Mouse (Mus musculus): Measurements from ENCODE around the gene Mettl24.

Gene Mettl24

DNA sequence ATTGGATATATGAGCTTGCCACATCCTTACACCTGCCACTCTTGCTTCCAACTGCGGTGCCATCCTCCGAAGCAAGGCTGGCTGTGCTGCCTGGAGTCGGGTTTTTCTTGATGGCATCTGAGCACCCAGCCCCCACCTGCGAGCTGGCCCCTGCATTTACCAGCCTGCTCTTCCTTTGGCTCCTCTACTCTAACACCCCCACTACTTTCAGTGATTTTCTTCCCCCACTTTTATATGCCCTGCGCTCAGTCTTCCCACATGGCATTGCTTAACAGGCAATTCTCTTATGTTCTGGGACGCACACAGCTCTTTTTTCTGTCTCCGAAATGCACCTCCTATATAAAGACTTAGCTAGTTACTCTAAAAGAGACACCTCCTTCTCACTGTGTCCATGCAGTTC is 1.2 kb downstream of the Mettl24 start:
- no peak for DNase-seq (ENCODE audit: low read depth)

DNA sequence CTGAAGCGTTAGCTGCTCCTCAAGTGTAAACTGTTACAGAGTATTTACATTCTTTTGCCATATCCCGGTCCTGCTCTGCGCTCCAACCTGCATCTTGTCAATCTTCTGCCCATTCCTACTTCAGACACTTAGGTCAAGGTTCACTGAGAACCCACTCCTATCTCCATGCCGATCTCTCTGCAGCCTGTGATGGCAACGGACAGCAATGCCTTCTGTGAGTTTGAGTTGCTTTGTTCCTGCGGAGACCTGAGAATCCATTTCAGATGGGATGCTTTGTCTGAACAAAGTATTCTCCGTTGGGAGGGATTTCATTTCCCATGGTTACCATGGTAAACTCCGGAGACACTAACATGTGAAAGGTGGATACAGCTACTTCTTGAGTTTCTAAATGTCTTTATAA is 2.6 kb downstream of the Mettl24 start:
- DNase-seq (ENCODE audit: low read depth) = no peak

DNA sequence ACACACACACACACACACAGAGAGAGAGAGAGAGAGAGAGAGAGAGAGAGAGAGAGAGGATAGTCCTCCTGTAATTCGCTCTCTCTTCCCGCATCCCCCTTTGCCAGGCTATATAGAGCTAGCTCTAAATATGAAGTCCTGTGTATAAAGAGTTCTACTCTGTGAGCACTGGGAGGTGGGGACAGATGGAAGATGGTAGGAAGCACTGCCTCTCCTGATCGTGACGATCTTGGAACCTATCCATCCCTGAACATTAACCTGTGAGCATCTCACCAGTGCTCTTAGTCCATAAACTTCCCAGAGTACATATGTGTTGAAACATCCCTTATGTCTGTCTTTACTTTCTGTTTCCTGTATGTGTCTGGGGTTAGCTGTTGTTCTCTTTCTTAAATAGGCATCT is 3.9 kb downstream of the Mettl24 start:
- no peak for DNase-seq (ENCODE audit: low read depth)

DNA sequence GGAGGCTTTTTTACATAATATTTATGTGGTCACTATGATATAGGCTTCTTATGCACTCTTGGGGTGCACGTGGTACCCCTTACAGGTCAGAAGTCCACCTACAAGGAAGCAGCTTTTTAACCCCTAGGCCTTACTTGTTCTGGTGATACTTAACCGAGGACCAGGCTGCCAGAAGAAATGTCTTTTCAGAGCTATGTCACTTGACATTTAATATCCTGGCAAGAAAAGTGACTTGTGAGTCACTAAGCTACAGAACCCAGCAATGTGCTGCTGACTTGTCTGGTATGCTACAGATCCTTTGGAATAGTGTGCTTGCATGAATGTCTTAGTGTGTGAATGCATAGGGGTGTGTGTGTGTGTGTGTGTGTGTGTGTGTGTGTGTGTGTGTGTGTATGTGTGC is 4.3 kb downstream of the Mettl24 start:
- no peak for DNase-seq (ENCODE audit: low read depth)

DNA sequence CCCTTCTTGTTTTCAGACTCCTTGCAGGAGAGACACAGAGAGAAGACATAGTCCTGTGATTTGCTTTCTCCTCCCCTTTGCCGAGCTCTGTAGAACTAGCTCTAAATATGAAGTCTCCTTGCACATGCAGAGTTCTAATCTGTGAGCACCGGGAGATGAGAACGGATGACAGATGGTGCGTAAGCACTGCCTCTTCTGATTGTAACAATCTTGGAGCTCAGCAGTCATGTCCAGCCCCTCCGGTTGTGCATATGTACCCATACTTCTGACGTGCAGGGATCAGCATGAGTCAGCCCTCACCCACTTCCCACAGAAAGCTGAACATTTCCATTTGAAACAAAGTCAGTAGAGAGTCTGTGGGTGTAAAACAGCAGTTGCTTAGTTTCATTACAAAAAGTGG is 5.2 kb downstream of the Mettl24 start:
- no peak for DNase-seq (ENCODE audit: low read depth)

DNA sequence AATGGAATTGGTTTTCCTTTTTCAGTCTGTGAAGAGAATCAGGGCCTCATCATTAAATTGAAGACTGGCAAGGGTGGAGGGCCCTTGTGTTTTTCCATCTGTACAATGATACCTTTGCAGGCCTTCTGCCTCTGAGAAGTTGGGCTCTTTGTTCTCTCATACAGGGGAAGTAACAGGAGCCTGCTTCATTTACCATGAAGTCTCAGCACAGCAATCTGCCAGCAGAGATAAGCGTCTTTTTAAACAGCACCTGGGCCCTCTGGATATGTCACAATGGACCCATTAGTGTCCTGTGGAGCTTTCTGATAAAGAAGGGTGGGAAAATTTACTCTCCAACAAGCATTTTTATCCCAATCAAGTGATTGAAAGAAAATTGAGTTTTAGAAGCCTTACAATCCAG is 5.8 kb downstream of the Mettl24 start:
- DNase-seq (ENCODE audit: low read depth) = no peak

DNA sequence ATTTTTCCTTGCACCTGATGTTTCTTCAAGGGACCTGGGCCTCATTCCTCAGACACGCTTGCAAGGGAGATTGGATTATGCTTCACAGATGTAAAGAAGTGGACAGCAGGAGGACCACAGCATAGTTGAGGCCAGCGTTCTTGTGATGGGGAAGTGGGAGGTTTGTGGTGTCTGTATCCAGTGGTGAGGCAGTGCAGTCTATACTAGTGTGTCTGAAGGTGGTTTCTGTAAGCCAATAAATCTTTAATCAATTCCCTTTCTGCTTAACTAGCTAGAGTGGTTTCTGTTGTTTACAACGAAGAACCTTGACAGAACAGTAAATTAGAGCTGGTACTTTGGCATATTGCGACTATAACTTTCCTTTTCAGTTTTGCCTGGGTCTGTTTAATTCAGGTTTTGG is 15.6 kb downstream of the Mettl24 start:
- no peak for DNase-seq (ENCODE audit: low read depth)

DNA sequence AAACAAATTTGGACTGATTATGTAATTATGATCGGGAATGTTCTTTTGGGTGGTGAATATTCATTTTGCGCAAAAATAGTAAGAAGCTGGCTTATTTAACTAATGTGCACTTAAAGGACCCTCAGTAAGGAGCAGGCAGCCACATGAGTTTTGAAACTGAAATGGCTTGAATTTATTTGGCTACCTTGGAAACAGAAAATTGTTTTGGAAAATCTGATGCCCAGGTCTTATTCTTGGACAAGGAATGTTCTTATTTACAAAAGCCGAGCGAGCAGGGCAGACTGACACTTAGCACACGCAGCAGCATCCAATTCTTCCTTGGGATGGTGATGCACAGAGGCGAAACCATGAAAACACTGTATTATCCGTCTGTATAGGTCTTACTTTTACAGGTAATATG is 28.0 kb downstream of the Mettl24 start:
- DNase-seq (ENCODE audit: low read depth) = peak; percentile 7

DNA sequence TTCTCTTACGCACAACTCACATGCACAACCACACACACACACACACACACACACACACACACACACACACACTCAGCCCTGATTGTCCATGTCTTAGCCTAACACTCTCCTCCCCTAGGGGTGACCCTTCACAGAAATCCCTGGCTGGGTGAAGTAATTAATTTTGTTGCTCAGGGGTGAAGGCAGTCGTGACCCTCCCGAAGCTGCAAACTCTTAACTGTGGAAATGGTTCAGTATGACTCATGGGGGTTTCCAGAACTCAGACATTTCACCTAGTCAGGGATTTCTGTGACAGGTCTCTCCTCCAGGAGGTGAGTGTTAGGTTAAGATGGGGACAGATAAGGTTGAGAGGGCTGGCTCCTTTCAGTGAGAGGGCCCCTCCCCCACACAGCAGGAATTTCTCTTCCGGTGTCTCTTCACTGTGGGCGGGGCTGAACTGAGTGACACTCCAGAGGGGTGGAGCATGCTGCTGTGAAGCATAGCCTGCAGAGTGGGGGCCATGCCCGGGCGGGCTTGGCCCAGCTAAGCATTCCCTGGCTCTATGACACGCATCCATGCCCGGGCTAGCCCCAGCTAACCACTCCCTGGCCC is 30.0 kb downstream of the Mettl24 start:
- DNase-seq (ENCODE audit: low read depth) = peak; percentile 84

DNA sequence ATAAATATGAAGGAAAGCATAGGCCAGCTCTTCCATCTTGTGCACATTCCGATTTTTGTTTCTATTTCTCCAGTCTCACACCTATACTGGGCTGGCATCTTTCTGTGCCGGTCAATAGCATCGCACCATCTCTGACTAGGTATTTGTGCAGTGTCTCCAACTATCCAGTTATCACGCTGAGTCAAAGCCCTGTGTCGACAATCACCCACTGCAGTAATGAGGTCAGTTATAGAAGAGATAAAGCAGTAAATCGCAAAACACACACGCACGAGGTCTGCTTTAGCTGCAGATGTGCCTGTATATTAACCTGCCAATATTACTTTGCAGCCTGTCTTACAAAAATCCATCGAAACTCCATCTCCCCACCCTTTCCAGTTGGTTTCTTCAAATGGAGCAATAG is 30.7 kb downstream of the Mettl24 start:
- DNase-seq (ENCODE audit: low read depth) = no peak

DNA sequence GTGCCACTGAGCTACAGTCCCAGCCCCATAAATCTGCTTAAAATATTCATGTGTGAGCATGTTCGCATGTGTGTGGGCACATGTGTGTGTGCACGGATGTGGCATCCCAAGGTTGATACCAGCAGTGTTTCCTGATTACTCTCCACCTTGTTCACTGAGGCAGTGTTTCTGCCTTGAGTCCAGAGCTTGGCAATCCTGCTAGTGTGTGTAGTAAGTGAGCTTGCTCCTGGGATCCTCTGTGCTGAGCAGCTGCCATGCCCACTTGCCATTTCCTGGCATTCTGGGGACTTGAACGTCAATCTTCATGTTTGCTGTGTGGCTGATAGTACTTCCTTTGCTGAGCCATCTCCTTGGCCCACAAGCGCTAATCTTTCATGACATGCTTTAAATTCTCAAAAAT is 32.1 kb downstream of the Mettl24 start:
- no peak for DNase-seq (ENCODE audit: low read depth)

DNA sequence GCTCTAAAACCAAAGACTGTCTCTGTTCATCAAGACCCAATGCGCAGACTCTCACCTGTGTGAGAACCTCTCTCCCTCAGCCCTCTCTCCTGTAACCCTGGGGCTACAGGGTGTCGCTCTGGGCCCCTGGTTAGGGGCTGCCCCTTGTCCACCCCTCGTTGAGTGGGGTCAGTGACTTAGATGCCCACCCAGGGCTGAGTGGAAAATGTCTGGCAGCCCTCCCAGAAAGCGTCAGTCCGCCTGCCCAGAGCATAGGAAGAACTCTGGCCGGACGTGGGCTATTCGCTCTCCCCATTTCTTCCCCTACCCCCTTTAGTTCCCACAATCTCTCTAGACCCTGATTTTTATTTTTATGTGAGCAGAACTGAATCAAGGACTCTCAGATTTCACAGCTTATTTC is 33.2 kb downstream of the Mettl24 start:
- DNase-seq (ENCODE audit: low read depth) = no peak

DNA sequence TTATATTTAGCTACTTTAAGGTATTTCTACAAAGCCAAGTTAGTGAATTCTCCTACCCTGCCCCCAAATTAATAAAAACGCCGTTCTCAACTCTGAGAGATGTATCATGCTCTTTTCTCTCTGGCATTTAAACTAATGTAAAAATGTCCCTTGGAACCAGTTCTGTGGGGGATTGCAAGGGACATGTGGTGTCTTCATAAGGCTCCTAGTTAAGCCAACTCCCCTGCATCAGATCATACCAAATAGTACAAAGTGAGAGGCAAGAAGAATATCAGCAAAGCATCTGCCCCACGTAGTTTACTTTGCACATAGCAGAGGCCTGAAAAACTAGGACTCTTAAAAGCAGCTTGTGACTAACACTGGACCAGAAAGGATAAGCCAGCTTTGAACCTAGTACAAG is 33.6 kb downstream of the Mettl24 start:
- DNase-seq (ENCODE audit: low read depth) = no peak

DNA sequence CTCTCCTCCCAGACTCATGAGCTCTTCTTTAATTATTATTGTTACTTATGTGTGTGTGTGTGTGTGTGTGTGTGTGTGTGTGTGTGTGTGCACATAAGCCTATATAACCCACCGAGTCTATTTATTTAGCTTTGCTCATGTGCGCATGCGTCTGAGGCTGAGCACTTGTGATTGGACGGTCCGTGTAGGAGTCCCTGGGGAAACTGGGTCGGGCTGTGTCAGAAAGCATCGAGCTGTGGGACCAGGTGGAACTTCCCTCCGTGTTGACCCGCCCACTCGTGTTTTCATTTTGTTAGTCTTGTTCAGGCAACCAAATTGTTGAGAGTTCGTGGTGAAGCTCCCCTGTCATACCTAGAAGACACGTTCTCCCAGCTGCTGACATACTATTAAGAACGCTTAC is 35.3 kb downstream of the Mettl24 start:
- no peak for DNase-seq (ENCODE audit: low read depth)

DNA sequence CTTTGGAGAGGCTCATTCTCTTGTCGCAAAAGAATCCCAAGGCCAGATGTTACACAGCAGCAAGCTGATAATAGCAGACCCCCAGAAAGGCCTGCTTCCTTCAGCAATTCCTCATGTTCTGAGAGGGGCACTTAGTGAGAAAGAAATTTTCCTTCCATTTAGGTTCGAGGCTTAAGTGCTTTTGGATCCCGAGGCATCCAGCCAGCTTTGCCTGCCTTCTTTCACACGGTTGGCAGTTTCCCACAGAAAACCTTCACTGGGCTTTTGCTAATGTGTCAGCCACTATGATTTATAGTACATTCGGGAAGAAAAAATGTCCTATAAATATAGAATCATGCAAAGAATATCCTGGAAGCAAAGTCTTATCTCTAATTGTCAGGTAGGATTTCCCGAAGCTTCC is 36.0 kb downstream of the Mettl24 start:
- DNase-seq (ENCODE audit: low read depth) = no peak

DNA sequence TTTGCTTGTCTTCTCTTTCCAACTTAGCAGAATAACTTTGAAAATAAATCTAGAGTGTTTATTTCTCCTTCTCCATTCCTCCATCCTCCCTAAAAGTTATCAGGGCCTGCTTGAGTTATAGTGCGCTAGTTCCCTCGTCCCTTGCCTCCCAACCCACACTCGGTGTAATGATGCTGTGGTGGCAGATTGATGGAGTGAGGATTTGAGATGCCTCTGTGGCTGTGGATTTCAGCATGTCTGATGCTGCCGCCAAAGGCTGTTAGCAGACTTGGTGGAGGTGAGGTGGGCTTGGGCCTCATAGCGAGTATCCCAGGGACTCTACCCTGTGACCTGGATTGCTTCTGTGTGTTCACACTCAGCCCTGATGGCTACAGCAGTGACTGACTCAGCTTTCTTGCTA is 37.8 kb downstream of the Mettl24 start:
- no peak for DNase-seq (ENCODE audit: low read depth)

DNA sequence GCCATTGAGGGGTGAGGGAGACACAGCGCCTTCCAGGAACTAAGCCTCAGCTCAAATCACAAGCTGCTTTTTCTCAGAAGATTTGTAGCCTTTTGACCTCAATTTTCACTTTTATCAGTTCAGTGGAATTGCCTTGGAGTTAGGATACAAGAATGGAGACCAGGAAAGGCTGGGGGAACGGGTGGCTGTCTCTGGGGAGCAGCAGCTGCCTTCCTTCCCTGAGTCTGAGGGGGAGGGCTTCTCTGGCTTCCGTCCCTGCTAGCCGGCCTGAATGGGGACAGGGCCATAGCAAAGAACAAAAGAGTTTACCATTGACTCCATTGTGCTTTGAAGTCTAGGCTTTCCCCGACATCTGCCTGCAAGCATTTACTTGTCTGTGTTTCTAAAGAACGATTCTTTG is 41.3 kb downstream of the Mettl24 start:
- DNase-seq (ENCODE audit: low read depth) = no peak

DNA sequence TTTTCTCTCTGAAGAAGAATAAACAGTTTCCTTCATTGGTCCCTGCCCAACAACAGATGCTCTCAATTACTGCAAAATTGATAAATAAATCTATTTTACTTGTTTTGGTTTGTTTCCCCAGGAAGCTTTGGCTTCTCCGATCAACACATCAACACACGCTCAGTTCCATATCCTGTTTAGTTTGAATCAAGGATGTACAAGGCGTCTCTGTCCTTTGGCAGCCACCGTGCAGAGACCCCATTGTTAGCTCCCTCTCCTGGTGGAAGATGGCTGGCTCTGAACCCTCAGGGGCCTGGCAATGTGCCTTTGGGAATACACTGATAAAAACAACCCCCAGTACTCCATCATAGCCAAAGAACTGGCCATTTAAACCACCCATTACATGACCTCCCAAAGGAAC is 42.0 kb downstream of the Mettl24 start:
- no peak for DNase-seq (ENCODE audit: low read depth)

DNA sequence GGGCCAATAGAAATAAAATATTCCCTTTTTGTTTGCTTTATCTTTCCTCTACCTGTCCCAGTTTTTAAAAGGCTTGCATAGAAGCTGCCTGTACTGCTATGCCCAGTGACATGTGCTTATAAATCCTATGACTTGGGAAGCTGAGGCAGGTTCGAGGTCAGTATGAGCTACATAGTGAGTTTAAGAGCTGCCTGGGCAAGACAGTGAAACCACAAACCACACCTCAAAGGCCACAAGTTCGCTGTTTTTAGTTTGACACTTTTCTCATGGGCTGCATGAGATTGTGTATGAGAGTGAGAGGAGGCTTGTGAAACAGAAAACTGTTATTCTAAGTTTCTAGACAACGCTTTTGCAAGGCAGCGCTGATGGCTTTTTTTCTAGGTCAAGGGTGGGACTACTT is 42.4 kb downstream of the Mettl24 start:
- peak; percentile 27 for DNase-seq (ENCODE audit: low read depth)

DNA sequence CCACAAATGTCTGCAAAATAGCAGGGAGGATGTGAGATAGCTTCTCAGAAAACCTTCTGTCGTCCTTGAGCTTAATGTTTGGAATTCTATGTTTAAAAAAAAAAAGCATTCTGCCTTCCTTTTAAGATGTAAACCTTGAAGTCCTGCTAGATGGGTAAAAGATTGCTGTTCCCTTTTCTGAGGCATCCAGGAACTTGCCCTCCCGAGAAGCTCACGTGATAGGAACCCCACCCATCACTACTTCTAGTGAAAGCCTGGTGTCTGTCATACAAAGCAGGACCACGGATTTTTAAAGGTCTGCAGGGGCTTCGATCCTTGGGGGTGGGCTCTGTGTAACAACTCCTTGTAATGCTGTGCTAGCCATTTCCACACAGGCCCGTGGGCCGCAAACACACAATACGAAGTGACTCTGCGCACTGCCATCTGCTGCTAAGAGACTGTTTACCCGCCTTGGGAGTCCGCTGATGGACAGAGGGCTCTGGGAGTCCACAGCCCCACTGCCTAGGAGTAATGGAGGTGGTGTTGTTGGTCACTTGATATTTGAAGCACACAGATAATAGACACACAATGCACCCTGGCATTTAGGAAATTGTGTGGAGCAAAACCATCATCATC is 43.3 kb downstream of the Mettl24 start:
- no peak for DNase-seq (ENCODE audit: low read depth)

DNA sequence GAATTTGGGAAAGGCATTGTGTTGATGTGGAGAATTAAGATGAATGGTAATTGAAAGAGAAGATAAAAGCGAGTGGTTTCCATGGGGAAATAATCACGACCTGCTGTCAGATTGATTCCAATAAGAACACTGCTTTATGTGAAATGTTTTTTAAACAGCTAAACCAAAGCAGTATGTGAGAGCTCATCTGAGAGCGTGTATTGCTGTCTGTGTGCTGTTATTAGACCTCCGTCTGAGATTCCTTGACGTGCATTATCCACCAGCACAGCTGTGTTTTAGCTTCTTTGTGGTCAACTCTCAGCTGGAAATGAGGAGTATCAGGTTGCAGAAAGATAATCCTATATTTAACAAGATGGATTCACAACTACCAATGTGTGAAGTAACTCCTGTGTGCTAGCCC is 43.9 kb downstream of the Mettl24 start:
- DNase-seq (ENCODE audit: low read depth) = no peak

DNA sequence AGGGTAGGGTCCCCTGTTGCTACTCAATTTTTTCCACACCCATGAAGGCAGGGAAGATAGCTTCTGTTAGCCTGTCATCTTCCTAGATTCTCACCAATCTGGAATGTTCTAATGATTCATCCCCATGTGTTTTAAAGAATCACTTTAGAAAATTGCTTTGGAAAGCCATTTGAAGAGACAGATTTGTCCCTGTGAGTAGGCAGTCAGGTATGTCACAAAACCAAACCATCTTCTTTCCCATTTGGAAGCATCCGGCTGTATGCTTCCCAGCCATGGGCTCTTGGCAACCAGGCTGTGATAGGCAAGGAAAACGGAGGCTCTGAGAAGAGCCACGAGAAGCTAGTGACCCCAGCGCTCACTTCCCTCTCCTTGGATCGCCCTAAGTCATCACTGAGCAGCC is 47.1 kb downstream of the Mettl24 start:
- no peak for DNase-seq (ENCODE audit: low read depth)

DNA sequence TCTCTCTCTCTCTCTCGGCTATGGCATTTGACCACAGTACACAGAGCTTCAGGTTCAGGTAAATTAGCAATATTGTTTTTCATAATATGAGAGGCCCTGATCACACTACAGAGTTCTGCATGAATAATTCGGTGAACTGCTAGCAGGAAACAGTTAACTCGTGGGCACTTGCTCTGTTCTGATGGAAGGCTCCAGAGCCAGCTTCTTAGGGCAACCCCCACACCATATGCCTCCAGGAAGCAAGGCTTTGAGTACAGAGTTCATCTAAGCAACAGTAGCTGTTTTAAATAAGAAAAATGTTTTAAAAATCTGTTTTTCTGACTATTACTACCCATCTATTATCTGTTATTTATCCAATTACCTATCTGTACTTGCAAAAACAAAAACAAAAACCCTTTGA is 50.2 kb downstream of the Mettl24 start:
- no peak for DNase-seq (ENCODE audit: low read depth)

DNA sequence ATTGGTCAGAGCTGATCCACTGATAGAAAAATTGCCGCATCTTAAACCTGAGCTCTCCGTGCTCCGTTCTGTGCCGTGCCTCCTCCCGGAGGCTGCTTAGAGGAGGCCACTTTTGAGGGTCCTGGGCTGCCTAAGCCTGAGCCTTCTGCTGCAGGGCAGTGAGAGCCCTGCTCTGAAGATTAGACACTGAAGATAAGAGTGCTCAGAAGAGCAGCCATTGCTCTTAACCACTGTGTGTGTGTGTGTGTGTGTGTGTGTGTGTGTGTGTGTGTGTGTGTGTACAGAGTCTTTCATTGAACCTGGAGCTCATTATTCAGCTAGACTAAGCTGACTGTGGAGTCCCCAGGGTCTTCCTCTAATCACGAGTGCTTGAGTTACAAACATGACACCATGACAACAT is 53.1 kb downstream of the Mettl24 start:
- DNase-seq (ENCODE audit: low read depth) = no peak

All from induced T-regulatory cell, adult 2 months (primary cell).